Comparison of ENCODE assay signal across 20 mouse cellular contexts in the genomic region with DNA sequence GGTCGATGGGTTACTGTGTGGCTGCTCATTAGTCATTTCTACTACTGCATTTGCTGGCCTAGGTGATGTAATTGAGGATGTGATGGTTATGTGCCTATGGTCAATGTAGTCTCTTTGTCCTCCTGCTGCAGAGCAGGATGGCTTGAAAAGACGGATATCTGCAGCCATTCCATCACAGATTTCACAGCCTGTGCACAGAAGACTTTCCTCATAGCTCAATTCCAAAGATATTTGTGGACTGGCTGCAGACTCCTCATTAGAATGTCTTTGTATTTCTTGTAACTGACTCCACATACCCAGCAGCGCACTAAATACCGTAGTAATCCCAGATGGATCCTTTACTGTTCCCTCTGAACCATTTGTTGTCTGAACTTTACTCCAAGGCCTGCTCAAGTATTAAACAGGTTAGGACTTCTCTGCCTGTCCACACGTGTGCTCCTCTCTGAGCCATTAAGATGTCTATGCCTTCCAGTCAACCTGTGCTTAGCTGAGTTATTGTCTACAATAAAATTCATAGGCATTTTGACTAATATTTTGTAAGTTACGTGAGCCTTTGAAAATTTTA.
"Had no signal": no experiment of that assay in that cellular context is flagged by ENCODE, and none has a peak within 500 bp of the region (broad histone marks: within the 10 kb centered on the region; RNA-seq: fewer than 3 reads in every experiment).

No protein-coding gene starts in this region.

- H3K4me3 ChIP-seq: liver, embryonic 15.5 days; lung, embryonic 15.5 days; megakaryocyte, embryonic 14.5 days; midbrain, embryonic 13.5 days; midbrain, embryonic 15.5 days; neural tube, embryonic 13.5 days; neural tube, embryonic 15.5 days; stomach, embryonic 15.5 days had no signal

- ATAC-seq: liver, postnatal 0 days; lung, postnatal 0 days; midbrain, embryonic 13.5 days; midbrain, embryonic 15.5 days had no signal

- H3K27me3 ChIP-seq: liver, embryonic 15.5 days; lung, embryonic 15.5 days; megakaryocyte, embryonic 14.5 days; midbrain, embryonic 13.5 days; midbrain, embryonic 15.5 days; neural tube, embryonic 13.5 days; neural tube, embryonic 15.5 days; stomach, embryonic 15.5 days had no signal

- H3K9ac ChIP-seq: liver, embryonic 15.5 days; liver, postnatal 0 days; lung, embryonic 15.5 days; midbrain, embryonic 13.5 days; midbrain, embryonic 15.5 days; neural tube, embryonic 13.5 days; neural tube, embryonic 15.5 days; stomach, embryonic 15.5 days had no signal

- H3K27ac ChIP-seq: liver, embryonic 15.5 days; lung, embryonic 15.5 days; macrophage; midbrain, embryonic 13.5 days; midbrain, embryonic 15.5 days; neural tube, embryonic 13.5 days; neural tube, embryonic 15.5 days; stomach, embryonic 15.5 days; stomach, postnatal 0 days had no signal

- H3K4me2 ChIP-seq: liver, embryonic 15.5 days; lung, embryonic 15.5 days; midbrain, embryonic 11.5 days; midbrain, embryonic 13.5 days; midbrain, embryonic 15.5 days; neural tube, embryonic 13.5 days; neural tube, embryonic 15.5 days; stomach, embryonic 15.5 days had no signal

- DNase-seq: liver, postnatal 0 days; lung, adult 2 months; lung, postnatal 14 days; lung, postnatal 36 days; right cerebral cortex, adult 18-20 months; thymus, adult 2 months; thymus, postnatal 25 days; thymus, postnatal 4 days had no signal

- H3K9me3 ChIP-seq: liver, embryonic 15.5 days; lung, embryonic 15.5 days; midbrain, embryonic 13.5 days; midbrain, embryonic 15.5 days; neural tube, embryonic 13.5 days; neural tube, embryonic 15.5 days; stomach, embryonic 15.5 days had no signal

- H3K4me1 ChIP-seq: liver, embryonic 15.5 days; lung, embryonic 15.5 days; megakaryocyte, embryonic 14.5 days; midbrain, embryonic 13.5 days; midbrain, embryonic 15.5 days; neural tube, embryonic 15.5 days; stomach, embryonic 15.5 days had no signal

- H3K36me3 ChIP-seq: liver, embryonic 15.5 days; lung, embryonic 15.5 days; midbrain, embryonic 13.5 days; midbrain, embryonic 15.5 days; neural tube, embryonic 13.5 days; stomach, embryonic 15.5 days had no signal
